Mouse (Mus musculus) forebrain, embryonic 10.5 days (tissue): ENCODE results near the gene Igfals. TPM values are rescaled to one million over a fixed set of nuclear protein-coding genes. Genes with fewer than 3 reads are reported as not detected.

ENCODE experiments used
- DNase-seq: peaks from one replicate; pipeline ENCODE4 v3.0.0-alpha.2; 2017; ENCODE audit warnings: low spot score; ENCODE audit errors: extremely low spot score
- H3K27ac ChIP-seq: fragments of 300-500 bp; sonication (generic); 2 replicates; pipeline ENCODE4 v1.5.1; 2016; ENCODE audit warnings: mild to moderate bottlenecking
- H3K27me3 ChIP-seq: fragments of 300-500 bp; sonication (generic); 2 replicates; pipeline ENCODE4 v1.6.1; 2016; ENCODE audit warnings: mild to moderate bottlenecking; ENCODE audit not compliant: poor library complexity, severe bottlenecking
- H3K36me3 ChIP-seq: fragments of 300-500 bp; sonication (generic); replicated peaks from 2 replicates; pipeline ENCODE4 v1.6.1; 2016; ENCODE audit warnings: mild to moderate bottlenecking, moderate library complexity
- H3K4me1 ChIP-seq: fragments of 300-500 bp; sonication (generic); 2 replicates; pipeline ENCODE4 v1.6.1; 2016
- H3K4me3 ChIP-seq: fragments of 300-500 bp; sonication (generic); 2 replicates; pipeline ENCODE4 v1.5.1; 2016; ENCODE audit warnings: mild to moderate bottlenecking, moderate library complexity
- H3K9me3 ChIP-seq: fragments of 300-500 bp; sonication (generic); 2 replicates; pipeline ENCODE4 v1.6.1; 2016; ENCODE audit warnings: mild to moderate bottlenecking, moderate library complexity
- WGBS: fragments of 180-500 bp; shearing (Covaris S2); methylation state at CpG from one replicate; pipeline ENCODE4 v1.1.7; 2016; 5-methylcytosine and 5-hydroxymethylcytosine counted together
- polyA plus RNA-seq: library from polyadenylated mRNA; unstranded; fragments of >200 nt; fragmentation: Nextera tagmentation; extraction: Ambion mirVana; gene quantifications from 2 replicates; pipeline ENCODE4 v1.2.1, GENCODE M21; 2016

Gene Igfals
- polyA plus RNA-seq, 1 experiment from 2014 or later: 0.17 TPM

DNA sequence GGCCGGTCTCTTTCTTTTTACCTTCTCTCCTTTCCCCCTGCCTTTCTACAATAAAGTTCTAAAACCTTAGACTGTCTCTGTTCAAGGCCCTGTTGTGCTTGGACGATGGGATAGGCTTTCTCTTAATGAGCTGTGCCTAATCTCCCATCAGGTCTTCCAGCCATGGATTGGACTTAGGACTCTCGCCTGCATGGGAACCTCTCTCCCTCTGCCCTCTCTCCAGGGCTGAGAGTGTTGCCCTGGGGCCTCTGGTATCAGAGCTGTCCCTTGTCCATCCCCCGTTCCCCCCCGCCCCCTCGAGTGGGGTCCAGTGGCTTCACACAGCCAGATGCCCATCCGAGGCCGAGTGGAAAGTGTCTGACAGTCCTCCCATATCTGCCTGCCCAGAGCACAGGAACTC lies 9.2 kb downstream of the Igfals start:
- H3K9me3 ChIP-seq: no peaks in the 10 kb centered on the region
- H3K36me3 ChIP-seq: no peaks in the 10 kb centered on the region
- no peak overlapping the region for H3K4me3 ChIP-seq
- no peak for DNase-seq
- H3K27me3 ChIP-seq: no peaks in the 10 kb centered on the region
- H3K4me1 ChIP-seq: peaks cover 14% of the 10 kb centered on the region
- WGBS: 80% methylated on average over 8 of the region's 8 CpGs
- H3K27ac ChIP-seq: no peak overlapping the region

GRCm38 (mm10) chr17:24877336-24878116 lies 11.7 kb downstream of the Igfals start:
- Histone ChIP-seq H3K4me3 (no peak overlapping the region), H3K27ac (peak overlapping the region; percentile 48)
- 71% methylated on average over 10 of the region's 10 CpGs for WGBS

GRCm38 (mm10) chr17:24878117-24878397 lies 12.3 kb downstream of the Igfals start:
- peaks cover 13% of the 10 kb centered on the region for H3K36me3 ChIP-seq
- H3K27ac ChIP-seq: peak overlapping the region; percentile 48
- H3K4me1 ChIP-seq: peaks cover 22% of the 10 kb centered on the region
- no peaks in the 10 kb centered on the region for H3K27me3 ChIP-seq
- no peak overlapping the region for H3K4me3 ChIP-seq
- DNase-seq: no peak
- no peaks in the 10 kb centered on the region for H3K9me3 ChIP-seq
- WGBS: 39% methylated on average over 5 of the region's 5 CpGs

More at GRCm38 (mm10) chr17:24877336-24878116, 11.7 kb downstream of the Igfals start:
- no peak for DNase-seq
- H3K4me1 ChIP-seq: peaks cover 22% of the 10 kb centered on the region
- no peaks in the 10 kb centered on the region for H3K9me3 ChIP-seq
- no peaks in the 10 kb centered on the region for H3K27me3 ChIP-seq
- H3K36me3 ChIP-seq: peaks cover 8% of the 10 kb centered on the region

- Histone ChIP-seq H3K9me3 (no peaks in the 10 kb centered on the region), H3K4me1 (peaks cover 22% of the 10 kb centered on the region), H3K27ac (no peak overlapping the region), H3K4me3 (no peak overlapping the region), H3K27me3 (no peaks in the 10 kb centered on the region), H3K36me3 (peaks cover 18% of the 10 kb centered on the region)
- DNase-seq: no peak
- WGBS: 75% methylated on average over 8 of the region's 8 CpGs
These were observed 12.7 kb downstream of the Igfals start for GRCm38 (mm10) chr17:24878531-24878930.

GRCm38 (mm10) chr17:24881738-24882440 lies 16.1 kb downstream of the Igfals start:
- Histone ChIP-seq H3K4me1 (peaks cover 37% of the 10 kb centered on the region), H3K9me3 (no peaks in the 10 kb centered on the region), H3K27ac (no peak overlapping the region), H3K4me3 (no peak overlapping the region), H3K27me3 (no peaks in the 10 kb centered on the region), H3K36me3 (peaks cover 29% of the 10 kb centered on the region)
- 48% methylated on average over 7 of the region's 7 CpGs for WGBS
- no peak for DNase-seq

DNA sequence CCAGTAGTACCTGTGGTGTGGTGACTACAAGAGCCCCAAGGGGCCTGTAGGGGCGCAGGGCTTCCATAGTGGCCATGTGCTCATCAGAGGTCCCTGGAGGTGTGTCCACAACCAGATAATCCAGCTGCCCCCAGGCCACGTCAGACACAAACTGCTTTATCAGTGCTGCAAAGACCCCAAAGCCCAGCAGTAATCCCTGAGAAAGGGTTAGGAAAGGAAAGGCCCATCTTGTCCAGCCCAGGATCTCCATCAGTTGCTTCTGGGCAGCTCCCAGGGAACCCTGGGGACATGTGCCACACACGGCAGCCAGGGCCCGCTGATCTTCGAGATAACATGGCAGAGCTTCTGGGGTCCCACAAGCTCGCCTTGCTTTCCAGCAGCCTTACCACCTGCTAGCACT lies 18.6 kb downstream of the Igfals start:
- 87% methylated on average over 6 of the region's 6 CpGs for WGBS
- no peaks in the 10 kb centered on the region for H3K27me3 ChIP-seq
- no peaks in the 10 kb centered on the region for H3K9me3 ChIP-seq
- peaks cover 39% of the 10 kb centered on the region for H3K36me3 ChIP-seq
- no peak overlapping the region for H3K27ac ChIP-seq
- peaks cover 36% of the 10 kb centered on the region for H3K4me1 ChIP-seq
- H3K4me3 ChIP-seq: peak overlapping the region; percentile 77; the same call in 1 of the 2 replicates
- DNase-seq: no peak

DNA sequence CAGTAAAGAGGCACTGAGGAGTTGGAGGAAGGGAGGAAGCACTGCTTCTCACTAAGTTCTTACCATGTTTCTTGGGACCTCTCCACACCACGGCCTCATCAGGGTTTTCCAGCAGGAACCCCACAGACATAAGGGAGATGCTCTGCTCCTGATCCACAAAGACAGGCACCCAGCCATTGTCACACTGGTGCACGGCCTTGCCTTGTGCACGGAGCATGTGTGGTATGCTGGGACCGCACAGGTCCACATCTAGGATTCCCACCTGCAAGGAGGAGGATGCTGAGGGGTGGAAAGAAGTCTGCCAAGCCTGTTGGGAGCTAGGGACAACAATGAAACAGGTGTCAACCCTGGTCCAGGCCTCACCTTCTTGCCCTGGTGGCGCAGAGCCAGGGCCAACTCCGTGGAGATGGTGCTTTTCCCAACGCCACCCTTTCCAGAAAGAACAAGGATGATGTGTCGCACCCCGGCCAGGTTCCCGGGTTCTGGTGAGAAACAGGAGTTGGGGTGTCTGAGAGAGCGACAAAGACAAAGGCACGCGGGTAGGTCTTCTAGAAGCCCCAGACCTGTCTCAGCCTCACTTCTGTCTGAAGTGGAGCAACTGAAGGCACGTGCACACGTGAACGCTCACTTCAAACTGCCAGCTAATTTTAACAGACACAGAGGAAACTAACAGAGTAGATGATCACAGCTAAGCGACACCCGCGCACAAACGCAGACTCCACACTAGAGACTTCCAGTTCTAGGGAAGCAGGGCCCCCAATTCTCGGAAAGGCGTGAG lies 19.7 kb downstream of the Igfals start:
- Histone ChIP-seq H3K4me1 (peaks cover 36% of the 10 kb centered on the region), H3K36me3 (peaks cover 51% of the 10 kb centered on the region), H3K4me3 (peak overlapping the region; percentile 77), H3K9me3 (no peaks in the 10 kb centered on the region), H3K27ac (peak overlapping the region; percentile 66), H3K27me3 (no peaks in the 10 kb centered on the region)
- no peak for DNase-seq
- WGBS: 26% methylated on average over 22 of the region's 22 CpGs

DNA sequence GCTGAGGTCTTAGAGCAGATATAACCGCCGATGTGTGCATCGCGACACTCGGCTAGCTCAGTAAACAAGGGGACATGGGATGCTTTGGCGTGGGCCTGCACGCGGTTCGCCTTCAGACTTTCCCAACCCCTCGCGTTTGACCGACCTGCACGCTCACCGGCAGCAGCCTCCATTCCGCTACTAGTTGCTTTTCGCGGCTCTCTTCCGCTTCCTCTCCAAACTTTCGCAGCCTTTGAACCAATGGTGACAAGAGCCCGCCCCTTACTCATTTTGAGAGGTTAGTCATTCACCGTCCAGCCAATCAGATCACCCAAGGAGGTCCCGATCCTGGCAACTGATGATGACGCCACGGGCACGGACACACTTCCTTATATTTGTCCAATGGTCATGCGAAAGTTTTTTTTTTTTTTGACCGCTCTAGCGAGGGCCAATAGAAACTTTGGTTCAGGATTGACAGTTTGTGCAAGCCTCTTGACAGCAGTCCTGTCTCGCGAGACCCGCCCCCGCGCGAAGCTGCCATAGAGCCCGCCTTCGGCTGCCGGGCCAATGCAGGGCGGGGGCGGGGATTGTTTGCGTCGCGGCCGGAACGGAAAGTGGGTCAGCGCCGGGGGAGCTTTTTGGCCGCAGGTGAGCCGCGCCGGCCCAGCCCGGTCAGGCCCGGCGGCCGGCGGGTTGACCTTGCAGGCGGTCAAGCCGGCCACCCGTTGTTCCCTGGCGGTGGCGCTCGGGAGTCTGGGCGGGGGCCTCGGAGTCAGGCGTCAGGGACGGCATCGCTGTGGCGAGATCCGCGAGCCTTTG lies 20.5 kb downstream of the Igfals start, which contains the start of the genes Nubp2 and Spsb3:
Gene Nubp2 (minus strand): TSS at position 216 of the 798 bp plus-strand sequence.
Gene Spsb3 (plus strand): TSS at position 510 of the 798 bp plus-strand sequence.
- Histone ChIP-seq H3K4me1 (peaks cover 36% of the 10 kb centered on the region), H3K27me3 (no peaks in the 10 kb centered on the region), H3K27ac (peak within 1 kb of the TSS; percentile 87), H3K4me3 (peak within 1 kb of the TSS; percentile 77), H3K36me3 (peaks cover 59% of the 10 kb centered on the region), H3K9me3 (no peaks in the 10 kb centered on the region)
- DNase-seq: peak; percentile 98
- WGBS: under 1% methylated on average over 69 of the region's 69 CpGs

- Histone ChIP-seq H3K36me3 (peaks cover 63% of the 10 kb centered on the region), H3K27me3 (no peaks in the 10 kb centered on the region), H3K27ac (peak overlapping the region; percentile 87), H3K4me3 (peak overlapping the region; percentile 77), H3K9me3 (no peaks in the 10 kb centered on the region), H3K4me1 (peaks cover 30% of the 10 kb centered on the region)
- WGBS: 1% methylated on average over 18 of the region's 18 CpGs
- no peak for DNase-seq
These were observed 21.1 kb downstream of the Igfals start for GRCm38 (mm10) chr17:24886932-24887271.

GRCm38 (mm10) chr17:24887291-24888080 lies 21.7 kb downstream of the Igfals start:
- H3K27me3 ChIP-seq: no peaks in the 10 kb centered on the region
- peaks cover 28% of the 10 kb centered on the region for H3K4me1 ChIP-seq
- peaks cover 63% of the 10 kb centered on the region for H3K36me3 ChIP-seq
- H3K27ac ChIP-seq: peak overlapping the region; percentile 87
- no peak for DNase-seq
- H3K9me3 ChIP-seq: no peaks in the 10 kb centered on the region
- peak overlapping the region; percentile 77 for H3K4me3 ChIP-seq
- 70% methylated on average over 18 of the region's 18 CpGs for WGBS

DNA sequence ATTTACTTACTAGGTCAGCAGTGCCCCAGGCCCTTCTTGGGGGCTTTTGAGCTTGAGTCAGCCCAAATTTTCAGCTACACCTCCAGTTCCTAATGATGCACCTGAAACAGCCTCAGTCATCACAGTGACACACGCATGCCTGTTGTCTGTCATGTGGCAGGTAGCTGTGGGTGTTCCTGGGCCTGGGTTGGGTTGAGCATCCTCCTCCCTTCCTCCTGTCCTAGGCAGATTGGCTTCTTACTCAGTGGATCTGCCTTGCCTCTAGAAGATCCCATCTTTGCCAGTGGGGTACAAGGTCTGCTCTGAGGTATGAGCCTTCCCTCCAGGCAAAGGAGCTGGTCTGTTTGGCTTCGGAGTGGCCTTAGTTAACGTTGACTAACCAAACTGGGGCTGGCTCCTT lies 23.1 kb downstream of the Igfals start:
- Histone ChIP-seq H3K27ac (no peak overlapping the region), H3K4me3 (no peak overlapping the region), H3K9me3 (no peaks in the 10 kb centered on the region), H3K4me1 (peaks cover 38% of the 10 kb centered on the region), H3K27me3 (no peaks in the 10 kb centered on the region), H3K36me3 (peaks cover 63% of the 10 kb centered on the region)
- DNase-seq: no peak
- 91% methylated on average over 3 of the region's 3 CpGs for WGBS
